Mouse (Mus musculus) erythroblast, adult 5-6 weeks (primary cell): Measurements from ENCODE around the gene Slc22a15. TPM values are rescaled to one million over a fixed set of nuclear protein-coding genes. Genes with fewer than 3 reads are reported as not detected.

Experiments
- ATAC-seq: replicated peaks from 2 replicates; pipeline ENCODE4 v1.8.0; 2016; ENCODE audit warnings: moderate number of reproducible peaks, mild to moderate bottlenecking, moderate TSS enrichment, inconsistent platforms; ENCODE audit not compliant: poor library complexity, low FRiP score, severe bottlenecking
- total RNA-seq, 2 experiments: library from RNA; stranded (forward) in 1 of 2; stranded (reverse) in 1 of 2; fragments of 150-400 nt in 1 of 2; fragments of 200-764, 138-1000 nt in 1 of 2; gene quantifications; 2 replicates each; pipeline versions ENCODE4 v1.2.3 to v1.2.4; 2015 to 2017; ENCODE audit warnings: low replicate concordance in 2 of 2

The Slc22a15 gene
- total RNA-seq, 2 experiments from 2014 or later: 5.6 to 5.7 TPM

GRCm38 (mm10) chr3:101918526-101918925, 5.7 kb downstream of the Slc22a15 start:
- no peak for ATAC-seq

- ATAC-seq: no peak
These were observed 6.6 kb downstream of the Slc22a15 start for GRCm38 (mm10) chr3:101917665-101918064.

DNA sequence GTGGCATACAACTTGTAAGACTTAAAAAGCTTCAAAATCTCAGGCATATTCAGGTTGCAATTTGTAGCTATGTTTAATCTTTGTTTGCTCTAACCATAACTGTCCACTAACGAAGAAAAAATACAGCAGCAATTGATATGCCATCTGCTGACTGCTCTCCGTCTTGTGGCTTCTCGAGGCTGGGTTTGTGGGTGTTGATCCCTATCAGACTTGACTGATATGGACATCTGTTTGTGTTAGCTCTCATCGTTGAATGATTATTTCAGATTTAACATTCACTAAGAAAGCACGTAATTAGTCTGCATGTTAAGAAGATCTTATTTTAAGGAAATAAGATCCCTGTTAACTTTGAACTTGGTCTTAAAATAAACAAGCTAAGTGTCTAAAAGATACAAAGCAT, 7.7 kb downstream of the Slc22a15 start:
- no peak for ATAC-seq

DNA sequence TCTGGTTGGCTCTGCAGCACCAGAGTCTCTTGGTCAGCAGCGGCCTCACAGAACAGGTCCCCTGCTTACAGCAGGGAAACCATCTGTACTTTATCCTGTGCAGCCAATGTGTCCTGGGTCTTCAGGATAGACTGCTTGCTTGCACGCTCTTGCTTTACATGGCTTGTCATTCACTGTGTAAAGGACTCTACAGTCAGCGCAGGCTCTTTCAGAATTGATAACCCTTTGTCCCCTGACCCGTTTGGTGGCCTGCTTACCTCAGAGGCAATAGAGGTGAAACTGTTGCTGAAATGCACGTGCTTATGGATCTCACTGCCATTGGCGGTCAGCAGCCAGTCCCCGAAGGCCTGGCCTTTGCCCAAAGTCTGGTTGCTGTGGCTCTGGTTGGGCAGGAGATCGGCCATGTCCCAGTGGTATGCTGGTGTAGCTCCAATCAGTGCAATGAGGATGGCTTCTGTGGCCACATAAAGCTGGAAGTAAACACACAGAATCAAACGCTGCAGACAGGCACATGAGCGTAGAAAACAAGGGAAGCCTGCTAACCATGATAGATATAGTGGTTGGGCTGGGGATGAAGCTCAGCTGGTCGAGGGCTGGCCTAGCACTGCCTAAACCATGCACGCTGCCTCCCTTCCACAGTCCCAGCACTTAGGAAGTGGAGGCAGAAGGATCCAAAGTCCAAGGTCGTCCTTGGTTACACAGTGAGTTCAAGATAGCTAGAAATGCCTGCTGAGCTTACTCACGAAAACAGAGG, 9.0 kb downstream of the Slc22a15 start:
- no peak for ATAC-seq

DNA sequence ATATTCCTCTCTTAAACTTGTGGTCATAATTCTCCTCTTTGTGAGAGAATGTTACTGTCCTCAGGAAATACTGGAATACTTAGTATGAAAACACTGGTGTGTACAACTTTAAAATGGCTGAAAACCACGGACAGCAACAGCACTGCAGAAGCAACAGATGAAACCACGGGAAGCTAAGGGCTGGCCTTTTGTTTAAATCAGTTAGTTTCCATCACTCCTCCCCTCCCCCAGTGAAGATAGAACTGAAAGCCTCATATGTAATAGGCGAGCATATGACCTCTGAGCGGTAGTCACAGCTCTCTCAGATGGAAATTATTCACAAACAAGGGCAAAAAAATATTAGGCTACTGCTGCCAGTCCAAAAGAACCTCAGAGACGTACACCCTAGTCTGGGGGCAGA, 10.0 kb downstream of the Slc22a15 start:
- no peak for ATAC-seq

- ATAC-seq: no peak
These were observed 12.2 kb downstream of the Slc22a15 start for GRCm38 (mm10) chr3:101912041-101912440.

DNA sequence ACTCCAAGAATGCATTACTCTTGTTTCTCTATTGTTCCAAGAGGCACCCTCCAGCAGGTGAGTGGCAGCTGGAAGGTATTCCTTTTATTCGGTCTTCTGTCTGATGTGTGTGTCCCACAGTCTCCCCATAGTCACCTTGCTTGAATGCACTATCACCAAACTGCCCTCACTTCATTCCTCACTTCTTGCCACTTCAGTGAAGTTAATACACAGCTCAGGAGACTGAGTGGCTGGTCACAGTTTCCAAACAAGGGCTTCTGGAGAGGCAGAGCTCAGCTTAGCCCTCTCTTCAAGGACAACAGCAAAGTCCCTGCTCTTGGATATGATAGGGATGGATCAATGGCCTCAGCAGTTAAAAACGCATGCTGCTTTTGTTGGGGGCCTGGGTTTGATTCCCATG, 17.2 kb downstream of the Slc22a15 start:
- ATAC-seq: no peak

DNA sequence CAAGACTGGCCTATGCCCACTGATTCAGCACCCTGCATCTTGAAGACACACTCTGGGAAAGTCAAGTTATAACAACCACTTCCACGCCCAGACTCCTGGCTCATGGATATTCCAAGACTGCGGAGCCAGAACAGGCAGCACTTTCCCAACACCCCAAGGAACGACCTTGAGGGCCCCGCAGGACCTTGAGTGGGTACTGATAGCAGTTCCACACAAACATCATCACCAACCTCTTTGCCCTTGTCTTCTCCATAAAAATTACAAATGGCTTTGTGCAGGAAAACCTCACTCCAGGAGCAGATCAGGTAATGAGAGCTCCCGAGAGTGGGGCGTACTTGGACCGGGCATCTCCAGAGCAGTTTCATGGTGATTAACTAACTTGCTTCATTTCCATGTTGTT, 19.5 kb downstream of the Slc22a15 start:
- no peak for ATAC-seq

- ATAC-seq: no peak
These were observed 21.2 kb downstream of the Slc22a15 start for GRCm38 (mm10) chr3:101903091-101903490.

DNA sequence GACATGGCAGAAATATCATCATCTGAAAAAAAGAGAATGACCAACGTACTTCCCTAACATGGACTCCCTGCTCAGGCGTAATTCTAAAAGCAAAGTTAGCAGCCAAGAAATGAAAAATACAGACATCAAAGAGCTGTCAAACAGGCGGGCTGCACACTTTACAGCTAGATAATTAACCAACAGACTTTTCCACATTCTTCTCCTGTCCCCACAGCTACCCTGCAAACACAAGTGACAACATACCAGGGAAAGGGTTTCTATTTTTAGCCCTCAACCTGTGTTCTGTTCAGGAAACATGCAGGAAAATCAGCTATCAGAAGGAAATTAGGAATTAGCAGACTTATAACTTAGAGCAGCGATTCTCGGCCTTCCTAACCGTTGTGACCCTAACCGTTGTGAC, 21.9 kb downstream of the Slc22a15 start:
- no peak for ATAC-seq

- ATAC-seq: no peak
These were observed 26.8 kb downstream of the Slc22a15 start for GRCm38 (mm10) chr3:101897377-101897974.

DNA sequence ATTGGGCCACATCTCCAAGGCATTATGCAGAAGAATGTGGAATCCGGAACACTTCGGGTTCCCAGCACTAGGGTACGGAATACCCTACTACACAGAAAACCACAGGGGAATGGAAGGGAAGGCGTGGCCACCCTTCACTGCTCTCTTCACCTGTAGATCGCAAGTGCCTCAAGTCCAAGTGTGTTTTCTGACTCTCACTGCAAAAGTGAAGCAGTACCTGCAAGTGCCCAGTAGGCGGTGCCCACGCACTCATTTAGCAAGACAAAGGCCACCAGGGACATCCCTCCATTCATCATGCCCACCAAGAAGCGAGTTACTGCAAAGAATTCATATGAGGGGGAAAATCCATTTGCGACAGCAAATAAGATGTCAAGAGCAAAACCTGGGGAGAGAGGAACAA, 27.4 kb downstream of the Slc22a15 start:
- ATAC-seq: no peak

DNA sequence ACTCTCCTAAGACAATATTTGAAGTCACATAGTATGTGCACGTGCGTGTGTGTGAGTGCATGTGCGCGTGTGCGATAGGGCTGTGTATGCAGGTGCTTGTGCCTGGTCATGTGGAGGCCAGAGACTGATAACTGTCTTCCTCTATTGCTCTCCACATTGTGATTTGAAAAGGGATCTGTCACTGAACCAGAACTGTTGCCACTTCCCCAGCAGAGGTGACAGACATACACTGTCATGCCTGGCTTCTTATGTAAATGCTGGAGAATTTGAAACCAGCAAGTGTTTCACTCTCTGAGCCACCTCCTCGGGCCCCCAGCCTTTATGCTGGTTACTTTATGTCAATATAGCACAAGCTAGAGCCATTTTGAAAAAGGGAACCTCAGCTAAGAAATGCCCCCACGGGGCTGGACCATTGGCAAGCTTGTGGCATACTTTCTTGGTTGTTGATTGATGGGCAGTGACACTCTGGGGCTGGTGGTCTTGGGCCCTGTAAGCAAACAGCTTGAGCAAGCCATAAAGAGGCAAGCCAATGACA, 28.8 kb downstream of the Slc22a15 start:
- no peak for ATAC-seq

DNA sequence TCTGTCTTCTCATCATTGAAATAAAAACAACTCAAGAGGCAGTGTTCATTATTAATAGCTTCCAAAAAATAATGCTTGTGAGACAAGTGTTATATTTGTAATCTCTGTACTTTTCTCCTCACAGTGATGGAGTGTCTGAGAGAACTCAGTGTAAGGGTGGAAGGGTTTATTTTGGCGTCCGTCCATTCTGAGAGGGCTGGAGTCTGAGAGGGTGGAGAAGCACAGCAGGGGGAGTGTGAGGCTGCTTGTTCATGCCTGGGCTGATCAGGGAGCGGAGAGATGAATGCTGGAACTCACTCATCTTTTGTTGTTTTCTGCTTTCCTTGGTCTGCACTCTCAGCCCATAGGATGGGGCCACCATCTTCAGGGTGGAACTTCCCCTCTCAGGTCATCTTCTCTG, 38.7 kb downstream of the Slc22a15 start:
- no peak for ATAC-seq

DNA sequence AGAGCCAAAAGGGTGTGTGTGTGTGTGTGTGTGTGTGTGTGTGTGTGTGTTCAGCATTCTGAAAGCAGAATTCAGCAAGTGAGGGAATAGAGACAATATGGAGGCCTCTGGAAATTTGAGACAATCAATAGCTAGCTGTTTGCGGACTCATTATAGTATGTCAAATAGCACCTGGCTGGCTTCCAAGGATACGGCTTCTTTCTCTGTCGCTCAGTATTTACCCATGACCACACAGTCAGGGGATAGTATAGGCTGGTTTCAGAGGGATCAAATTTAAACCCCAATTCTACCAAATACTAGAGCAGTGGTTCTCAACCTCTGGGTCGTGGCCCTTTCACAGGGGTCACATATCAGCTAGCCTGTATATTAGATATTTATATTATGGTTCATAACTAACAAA, 39.2 kb downstream of the Slc22a15 start:
- ATAC-seq: no peak

GRCm38 (mm10) chr3:101883902-101884301, 40.4 kb downstream of the Slc22a15 start:
- no peak for ATAC-seq

DNA sequence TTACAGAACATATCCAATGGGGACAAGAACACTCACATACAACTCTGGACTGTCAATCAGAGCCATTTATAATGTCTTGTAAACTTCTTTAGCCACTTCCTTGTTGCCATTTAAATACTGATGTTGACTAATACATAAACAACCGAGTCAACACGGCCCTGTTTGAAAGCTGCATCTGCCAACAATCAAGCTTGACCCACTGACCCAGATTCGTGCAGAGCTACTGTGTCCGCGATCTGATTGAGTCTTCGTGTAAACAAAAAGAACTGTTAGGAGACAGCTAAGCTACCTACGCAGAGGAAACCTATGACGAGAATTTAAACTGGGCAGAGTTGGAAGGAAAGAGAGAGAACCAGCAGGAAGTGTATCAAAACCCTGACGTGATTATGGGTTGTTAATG, 42.5 kb downstream of the Slc22a15 start:
- no peak for ATAC-seq

DNA sequence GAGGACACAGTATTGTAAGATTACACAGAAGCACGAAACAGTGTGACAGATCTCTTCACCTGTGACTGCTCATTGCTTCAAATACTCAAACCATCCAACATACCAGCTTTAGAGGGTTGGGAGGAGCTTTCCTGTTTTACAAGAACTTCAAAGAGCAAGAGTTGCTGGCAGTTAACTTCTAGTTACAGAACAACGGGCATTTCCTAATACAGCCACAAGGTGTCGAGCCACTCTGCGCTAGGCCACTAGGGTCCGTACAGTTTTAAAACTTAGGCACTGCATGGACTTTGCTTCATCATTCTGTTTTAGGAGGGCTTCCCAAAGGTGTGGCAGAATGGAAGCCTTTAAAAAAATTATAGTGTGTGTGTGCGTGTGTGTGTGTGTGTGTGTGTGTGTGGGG, 43.4 kb downstream of the Slc22a15 start:
- no peak for ATAC-seq

GRCm38 (mm10) chr3:101878136-101878535, 46.1 kb downstream of the Slc22a15 start:
- ATAC-seq: no peak

GRCm38 (mm10) chr3:101876459-101877285, 47.6 kb downstream of the Slc22a15 start:
- ATAC-seq: no peak
